Mouse (Mus musculus): ENCODE measurements around the gene Lmo4.

GRCm38 (mm10) chr3:144140816-144141215 is 64.2 kb downstream of the Lmo4 start:
- no peak for TF ChIP-seq CTCF (IDR thresholded peaks at IDR 0.05)
- no peak for TF ChIP-seq EP300 (IDR thresholded peaks at IDR 0.05)

All from lung, postnatal 0 days (tissue).